Mouse (Mus musculus) embryonic facial prominence, embryonic 15.5 days (tissue): Measurements from ENCODE around the gene Wipf1. TPM values are rescaled to one million over a fixed set of nuclear protein-coding genes. Genes with fewer than 3 reads are reported as not detected.

Experiments used
- ATAC-seq: fragments of 200-750 bp; cut with Nextera tagmentation; 2 replicates; pipeline ENCODE4 v1.8.0; 2017; ENCODE audit warnings: low read depth, moderate TSS enrichment; ENCODE audit not compliant: insufficient number of reproducible peaks, low FRiP score, low TSS enrichment
- H3K27ac ChIP-seq: fragments of 300-500 bp; sonication (generic); replicated peaks from 2 replicates; pipeline ENCODE4 v1.5.1; 2015; ENCODE audit warnings: mild to moderate bottlenecking, inconsistent platforms
- H3K27me3 ChIP-seq: fragments of 300-500 bp; sonication (generic); 2 replicates; pipeline ENCODE4 v1.6.1; 2015; ENCODE audit warnings: inconsistent platforms
- H3K36me3 ChIP-seq: fragments of 300-500 bp; sonication (generic); 2 replicates; pipeline ENCODE4 v1.6.1; 2015; ENCODE audit warnings: mild to moderate bottlenecking, inconsistent platforms
- H3K4me1 ChIP-seq: fragments of 300-500 bp; sonication (generic); 2 replicates; pipeline ENCODE4 v1.6.1; 2015; ENCODE audit warnings: inconsistent platforms
- H3K4me2 ChIP-seq: fragments of 300-500 bp; sonication (generic); replicated peaks from 2 replicates; pipeline ENCODE4 v1.6.1; 2015; ENCODE audit warnings: mild to moderate bottlenecking, inconsistent platforms
- H3K4me3 ChIP-seq: fragments of 300-500 bp; sonication (generic); replicated peaks from 2 replicates; pipeline ENCODE4 v1.5.1; 2015; ENCODE audit warnings: mild to moderate bottlenecking, inconsistent platforms
- H3K9ac ChIP-seq: fragments of 300-500 bp; sonication (generic); 2 replicates; pipeline ENCODE4 v1.6.1; 2015; ENCODE audit warnings: inconsistent platforms
- H3K9me3 ChIP-seq: fragments of 300-500 bp; sonication (generic); replicated peaks from 2 replicates; pipeline ENCODE4 v1.6.1; 2016; ENCODE audit warnings: inconsistent platforms
- WGBS: fragments of 180-500 bp; shearing (Covaris S2); methylation state at CpG from one replicate; pipeline ENCODE4 v1.1.7; 2015; 5-methylcytosine and 5-hydroxymethylcytosine counted together
- polyA plus RNA-seq: library from polyadenylated mRNA; unstranded; fragments of >200 nt; fragmentation: Nextera tagmentation; extraction: Ambion mirVana; gene quantifications from 2 replicates; pipeline ENCODE4 v1.2.1, GENCODE M21; 2015

The Wipf1 gene
- polyA plus RNA-seq, 1 experiment from 2014 or later, result 20.0 TPM

- Histone ChIP-seq H3K9me3 (no peaks in the 10 kb centered on the region), H3K36me3 (no peaks in the 10 kb centered on the region), H3K4me1 (0 out of 2 replicates have a peak, but pooled peaks cover 3% of the 10 kb centered on the region), H3K27me3 (no peaks in the 10 kb centered on the region), H3K4me2 (no peak overlapping the region), H3K27ac (no peak overlapping the region), H3K4me3 (no peak overlapping the region), H3K9ac (no peak overlapping the region)
- WGBS, result 67% methylated on average over 15 of the region's 15 CpGs
- ATAC-seq, result no peak
Observed at GRCm38 (mm10) chr2:73403385-73404013, 126.0 kb downstream of the Wipf1 start.

GRCm38 (mm10) chr2:73401689-73402088 lies 127.8 kb downstream of the Wipf1 start:
- Histone ChIP-seq H3K4me1 (0 out of 2 replicates have a peak, but pooled peaks cover 3% of the 10 kb centered on the region), H3K4me2 (no peak overlapping the region), H3K9ac (no peak overlapping the region), H3K4me3 (no peak overlapping the region), H3K9me3 (no peaks in the 10 kb centered on the region), H3K36me3 (no peaks in the 10 kb centered on the region), H3K27ac (no peak overlapping the region), H3K27me3 (no peaks in the 10 kb centered on the region)
- WGBS, result 17% methylated on average over 1 of the region's 1 CpGs
- no peak for ATAC-seq

- Histone ChIP-seq H3K27ac (no peak overlapping the region), H3K36me3 (no peaks in the 10 kb centered on the region), H3K4me3 (no peak overlapping the region), H3K4me1 (0 out of 2 replicates have a peak, but pooled peaks cover 3% of the 10 kb centered on the region), H3K4me2 (no peak overlapping the region), H3K27me3 (no peaks in the 10 kb centered on the region), H3K9me3 (no peaks in the 10 kb centered on the region), H3K9ac (no peak overlapping the region)
- ATAC-seq, result no peak
- 91% methylated on average over 2 of the region's 2 CpGs for WGBS
Observed at GRCm38 (mm10) chr2:73397476-73397875, 132.1 kb downstream of the Wipf1 start.

GRCm38 (mm10) chr2:73396828-73397325 lies 132.7 kb downstream of the Wipf1 start:
- H3K36me3 ChIP-seq, result no peaks in the 10 kb centered on the region
- no peaks in the 10 kb centered on the region for H3K27me3 ChIP-seq
- no peak overlapping the region for H3K4me3 ChIP-seq
- no peaks in the 10 kb centered on the region for H3K9me3 ChIP-seq
- H3K27ac ChIP-seq, result no peak overlapping the region; the same call in 1 of the 2 replicates
- H3K4me2 ChIP-seq, result no peak overlapping the region
- no peak for ATAC-seq
- WGBS, result 78% methylated on average over 3 of the region's 3 CpGs
- H3K4me1 ChIP-seq, result 0 out of 2 replicates have a peak, but pooled peaks cover 3% of the 10 kb centered on the region
- no peak overlapping the region for H3K9ac ChIP-seq

GRCm38 (mm10) chr2:73395516-73395915 lies 134.0 kb downstream of the Wipf1 start:
- Histone ChIP-seq H3K9ac (no peak overlapping the region), H3K4me1 (no peaks in the 10 kb centered on the region), H3K27ac (no peak overlapping the region), H3K9me3 (no peaks in the 10 kb centered on the region), H3K27me3 (no peaks in the 10 kb centered on the region), H3K36me3 (no peaks in the 10 kb centered on the region), H3K4me3 (no peak overlapping the region), H3K4me2 (no peak overlapping the region)
- 79% methylated on average over 8 of the region's 8 CpGs for WGBS
- ATAC-seq, result no peak

- H3K9me3 ChIP-seq, result no peaks in the 10 kb centered on the region
- H3K27me3 ChIP-seq, result no peaks in the 10 kb centered on the region
- no peak for ATAC-seq
- no peak overlapping the region for H3K27ac ChIP-seq
- H3K4me3 ChIP-seq, result no peak overlapping the region
- H3K9ac ChIP-seq, result no peak overlapping the region
- no peaks in the 10 kb centered on the region for H3K4me1 ChIP-seq
- H3K4me2 ChIP-seq, result no peak overlapping the region
- H3K36me3 ChIP-seq, result no peaks in the 10 kb centered on the region
- WGBS, result 88% methylated on average over 3 of the region's 3 CpGs
Observed at GRCm38 (mm10) chr2:73394476-73394875, 135.1 kb downstream of the Wipf1 start.

GRCm38 (mm10) chr2:73392772-73393171 lies 136.8 kb downstream of the Wipf1 start:
- H3K4me2 ChIP-seq, result no peak overlapping the region
- no peaks in the 10 kb centered on the region for H3K4me1 ChIP-seq
- no peaks in the 10 kb centered on the region for H3K27me3 ChIP-seq
- no peak overlapping the region for H3K9ac ChIP-seq
- H3K36me3 ChIP-seq, result no peaks in the 10 kb centered on the region
- WGBS, result 76% methylated on average over 2 of the region's 2 CpGs
- H3K4me3 ChIP-seq, result no peak overlapping the region
- ATAC-seq, result no peak
- H3K27ac ChIP-seq, result no peak overlapping the region
- H3K9me3 ChIP-seq, result no peaks in the 10 kb centered on the region

- Histone ChIP-seq H3K36me3 (no peaks in the 10 kb centered on the region), H3K27me3 (no peaks in the 10 kb centered on the region), H3K4me1 (peaks cover 6% of the 10 kb centered on the region; the same call in 1 of the 2 replicates), H3K9me3 (no peaks in the 10 kb centered on the region), H3K4me2 (no peak overlapping the region), H3K27ac (no peak overlapping the region), H3K4me3 (no peak overlapping the region), H3K9ac (no peak overlapping the region)
- 90% methylated on average over 3 of the region's 3 CpGs for WGBS
- ATAC-seq, result no peak
Observed at GRCm38 (mm10) chr2:73389951-73390350, 139.6 kb downstream of the Wipf1 start.

- Histone ChIP-seq H3K9ac (no peak overlapping the region), H3K4me3 (no peak overlapping the region), H3K27me3 (no peaks in the 10 kb centered on the region), H3K4me2 (no peak overlapping the region), H3K36me3 (no peaks in the 10 kb centered on the region), H3K4me1 (peaks cover 6% of the 10 kb centered on the region; the same call in 1 of the 2 replicates), H3K27ac (no peak overlapping the region), H3K9me3 (no peaks in the 10 kb centered on the region)
- WGBS, result 93% methylated on average over 1 of the region's 1 CpGs
- no peak for ATAC-seq
Observed at GRCm38 (mm10) chr2:73387806-73388205, 141.7 kb downstream of the Wipf1 start.

GRCm38 (mm10) chr2:73386356-73387046 lies 143.0 kb downstream of the Wipf1 start, which contains the start of gene Gpr155:
Gene Gpr155, minus strand, starts transcription at chr2:73386572.
- Histone ChIP-seq H3K4me3 (peak within 1 kb of the TSS; percentile 79), H3K36me3 (no peaks in the 10 kb centered on the region), H3K4me2 (peak within 1 kb of the TSS; percentile 98), H3K9me3 (no peaks in the 10 kb centered on the region), H3K27ac (peak within 1 kb of the TSS; percentile 84), H3K4me1 (peaks cover 6% of the 10 kb centered on the region; the same call in 1 of the 2 replicates), H3K27me3 (no peaks in the 10 kb centered on the region), H3K9ac (peak within 1 kb of the TSS; percentile 51)
- peak; percentile 99 for ATAC-seq
- WGBS, result 1% methylated on average over 44 of the region's 44 CpGs

- H3K4me2 ChIP-seq, result peak overlapping the region; percentile 98
- H3K4me1 ChIP-seq, result peaks cover 6% of the 10 kb centered on the region; the same call in 1 of the 2 replicates
- H3K9me3 ChIP-seq, result no peaks in the 10 kb centered on the region
- H3K36me3 ChIP-seq, result no peaks in the 10 kb centered on the region
- WGBS, result 1% methylated on average over 29 of the region's 29 CpGs
- ATAC-seq, result no peak; the same call in 1 of the 2 replicates
- peak overlapping the region; percentile 51 for H3K9ac ChIP-seq
- H3K4me3 ChIP-seq, result peak overlapping the region; percentile 79
- peak overlapping the region; percentile 84; the same call in 1 of the 2 replicates for H3K27ac ChIP-seq
- H3K27me3 ChIP-seq, result no peaks in the 10 kb centered on the region
Observed at GRCm38 (mm10) chr2:73385641-73386355, 143.7 kb downstream of the Wipf1 start.
